Mouse (Mus musculus) heart, adult 2 months (tissue): ENCODE measurements around the gene Rplp0.

ENCODE experiments used
- CTCF ChIP-seq: fragments of 200-600 bp; IDR thresholded peaks from 2 replicates; pipeline ENCODE4 v1.8.1; 2022; ENCODE audit warnings: antibody characterized with exemption, mild to moderate bottlenecking, moderate library complexity
- EP300 ChIP-seq: fragments of 200-500 bp; IDR thresholded peaks from 2 replicates; pipeline ENCODE4 v1.6.1; 2011; ENCODE audit warnings: low read depth, low read length, control low read depth; ENCODE audit not compliant: insufficient read depth
- POLR2A ChIP-seq: fragments of 200-500 bp; IDR thresholded peaks from 2 replicates; pipeline ENCODE4 v1.6.1; 2011; ENCODE audit warnings: mild to moderate bottlenecking, low read depth, low read length, control low read depth; ENCODE audit not compliant: insufficient read depth

DNA sequence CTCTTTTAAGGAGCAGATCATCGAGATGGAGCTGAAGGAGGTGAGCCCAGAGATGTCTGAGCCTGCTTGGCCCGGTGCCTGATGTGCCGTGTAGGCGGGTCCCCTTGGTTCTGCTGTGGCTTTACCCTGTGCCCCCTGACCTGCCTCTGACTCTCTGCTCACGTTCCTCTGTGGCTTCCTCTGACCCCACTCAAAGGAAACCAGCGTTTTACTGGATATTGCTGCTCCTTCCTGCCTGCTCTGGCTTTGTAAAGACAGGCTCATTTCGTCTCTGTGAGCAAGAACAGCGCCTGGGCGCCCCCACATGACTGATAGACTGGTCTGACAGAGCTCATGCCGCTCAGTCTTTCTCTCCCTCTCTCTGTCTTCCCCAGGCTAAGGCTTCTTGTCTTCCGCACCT is 31.8 kb downstream of the Rplp0 start:
- no peak for TF ChIP-seq CTCF
- no peak for TF ChIP-seq POLR2A
- TF ChIP-seq EP300, result no peak
